Mouse (Mus musculus) heart, embryonic 11.5 days (tissue): ENCODE results near the gene Nsun7. TPM values are rescaled to one million over a fixed set of nuclear protein-coding genes. Genes with fewer than 3 reads are reported as not detected.

Source experiments
- ATAC-seq: fragments of 200-750 bp; cut with Nextera tagmentation; replicated peaks from 2 replicates; pipeline ENCODE4 v1.8.0; 2017; ENCODE audit warnings: moderate library complexity; ENCODE audit not compliant: insufficient number of reproducible peaks, low FRiP score, low TSS enrichment
- H3K27ac ChIP-seq: fragments of 300-500 bp; sonication (generic); 2 replicates; pipeline ENCODE4 v1.5.1; 2014; ENCODE audit warnings: mild to moderate bottlenecking, low read depth, low read length
- H3K27me3 ChIP-seq: fragments of 300-500 bp; sonication (generic); 2 replicates; pipeline ENCODE4 v1.6.1; 2014; ENCODE audit warnings: mild to moderate bottlenecking, low read length, mixed read lengths; ENCODE audit not compliant: control insufficient read depth, insufficient read depth
- H3K36me3 ChIP-seq: fragments of 300-500 bp; sonication (generic); 2 replicates; pipeline ENCODE4 v1.6.1; 2014; ENCODE audit warnings: mild to moderate bottlenecking, low read length, moderate library complexity, mixed read lengths; ENCODE audit not compliant: control insufficient read depth, insufficient read depth
- H3K4me1 ChIP-seq: fragments of 300-500 bp; sonication (generic); 2 replicates; pipeline ENCODE4 v1.6.1; 2014; ENCODE audit warnings: low read length; ENCODE audit not compliant: control insufficient read depth, insufficient read depth
- H3K4me2 ChIP-seq: fragments of 300-500 bp; sonication (generic); 2 replicates; pipeline ENCODE4 v1.6.1; 2014; ENCODE audit warnings: mild to moderate bottlenecking, moderate library complexity
- H3K4me3 ChIP-seq: fragments of 300-500 bp; sonication (generic); 2 replicates; pipeline ENCODE4 v1.5.1; 2014; ENCODE audit warnings: low read depth, low read length
- H3K9ac ChIP-seq: fragments of 300-500 bp; sonication (generic); 2 replicates; pipeline ENCODE4 v1.6.1; 2014; ENCODE audit warnings: mild to moderate bottlenecking, low read depth, low read length, moderate library complexity
- H3K9me3 ChIP-seq: fragments of 300-500 bp; sonication (generic); replicated peaks from 2 replicates; pipeline ENCODE4 v1.6.1; 2016; ENCODE audit warnings: low read length; ENCODE audit not compliant: control insufficient read depth
- WGBS: fragments of 180-500 bp; shearing (Covaris S2); extraction: QIAGEN DNeasy Blood & Tissue Kit; methylation state at CpG from one replicate; pipeline ENCODE4 v1.1.7; 2014; ENCODE audit not compliant: insufficient replicate concordance; 5-methylcytosine and 5-hydroxymethylcytosine counted together
- polyA plus RNA-seq: library from polyadenylated mRNA; unstranded; fragments of >200 nt; fragmentation: Nextera tagmentation; extraction: Ambion mirVana; gene quantifications from 2 replicates; pipeline ENCODE4 v1.2.1, GENCODE M21; 2014

Nsun7 gene
- polyA plus RNA-seq, 1 experiment from 2014 or later: 0.23 TPM

GRCm38 (mm10) chr5:66328766-66329165, 69.1 kb downstream of the Nsun7 start:
- Histone ChIP-seq H3K4me1 (peaks cover 22% of the 10 kb centered on the region), H3K4me2 (no peak overlapping the region; the same call in 1 of the 2 replicates), H3K9ac (no peak overlapping the region), H3K27ac (no peak overlapping the region), H3K36me3 (no peaks in the 10 kb centered on the region), H3K9me3 (no peaks in the 10 kb centered on the region), H3K4me3 (no peak overlapping the region), H3K27me3 (no peaks in the 10 kb centered on the region)
- no peak for ATAC-seq
- 71% methylated on average over 7 of the region's 7 CpGs for WGBS

- peaks cover 6% of the 10 kb centered on the region for H3K4me1 ChIP-seq
- 88% methylated on average over 6 of the region's 6 CpGs for WGBS
- H3K27me3 ChIP-seq: no peaks in the 10 kb centered on the region
- H3K4me3 ChIP-seq: no peak overlapping the region
- no peak overlapping the region for H3K9ac ChIP-seq
- no peak overlapping the region for H3K4me2 ChIP-seq
- no peaks in the 10 kb centered on the region for H3K9me3 ChIP-seq
- ATAC-seq: no peak
- H3K27ac ChIP-seq: no peak overlapping the region
- H3K36me3 ChIP-seq: no peaks in the 10 kb centered on the region
Observed at GRCm38 (mm10) chr5:66330806-66331205, 71.1 kb downstream of the Nsun7 start.

GRCm38 (mm10) chr5:66337025-66337968, 77.6 kb downstream of the Nsun7 start:
- Histone ChIP-seq H3K36me3 (no peaks in the 10 kb centered on the region), H3K4me2 (peak overlapping the region; percentile 85), H3K4me1 (peaks cover 11% of the 10 kb centered on the region), H3K9me3 (no peaks in the 10 kb centered on the region), H3K9ac (peak overlapping the region; percentile 34), H3K4me3 (peak overlapping the region; percentile 48), H3K27ac (no peak overlapping the region), H3K27me3 (peaks cover 4% of the 10 kb centered on the region; the same call in 1 of the 2 replicates)
- peak; percentile 49; the same call in 1 of the 2 replicates for ATAC-seq
- WGBS: 7% methylated on average over 38 of the region's 38 CpGs

- no peak for ATAC-seq
- Histone ChIP-seq H3K4me3 (peak overlapping the region; percentile 48), H3K27me3 (peaks cover 4% of the 10 kb centered on the region; the same call in 1 of the 2 replicates), H3K9ac (peak overlapping the region; percentile 34; the same call in 1 of the 2 replicates), H3K9me3 (no peaks in the 10 kb centered on the region), H3K4me2 (peak overlapping the region; percentile 85), H3K27ac (no peak overlapping the region), H3K4me1 (peaks cover 11% of the 10 kb centered on the region), H3K36me3 (no peaks in the 10 kb centered on the region)
- WGBS: 29% methylated on average over 6 of the region's 6 CpGs
Observed at GRCm38 (mm10) chr5:66337969-66338345, 78.3 kb downstream of the Nsun7 start.

GRCm38 (mm10) chr5:66338583-66338982, 78.9 kb downstream of the Nsun7 start:
- Histone ChIP-seq H3K4me3 (no peak overlapping the region), H3K9ac (no peak overlapping the region), H3K36me3 (no peaks in the 10 kb centered on the region), H3K27ac (no peak overlapping the region), H3K4me2 (no peak overlapping the region), H3K4me1 (peaks cover 11% of the 10 kb centered on the region), H3K9me3 (no peaks in the 10 kb centered on the region), H3K27me3 (peaks cover 4% of the 10 kb centered on the region; the same call in 1 of the 2 replicates)
- WGBS: 31% methylated on average over 7 of the region's 7 CpGs
- no peak for ATAC-seq

GRCm38 (mm10) chr5:66340356-66341102, 80.8 kb downstream of the Nsun7 start:
- WGBS: 76% methylated on average over 17 of the region's 17 CpGs
- Histone ChIP-seq H3K4me2 (no peak overlapping the region), H3K9me3 (no peaks in the 10 kb centered on the region)

GRCm38 (mm10) chr5:66341848-66342247, 82.2 kb downstream of the Nsun7 start:
- peaks cover 15% of the 10 kb centered on the region for H3K4me1 ChIP-seq

More at GRCm38 (mm10) chr5:66340356-66341102, 80.8 kb downstream of the Nsun7 start:
- Histone ChIP-seq H3K27ac (no peak overlapping the region), H3K9ac (no peak overlapping the region), H3K36me3 (no peaks in the 10 kb centered on the region), H3K4me3 (no peak overlapping the region), H3K27me3 (peaks cover 4% of the 10 kb centered on the region; the same call in 1 of the 2 replicates), H3K4me1 (peaks cover 15% of the 10 kb centered on the region)
- no peak for ATAC-seq

GRCm38 (mm10) chr5:66342285-66342684, 82.6 kb downstream of the Nsun7 start:
- no peaks in the 10 kb centered on the region; the same call in 1 of the 2 replicates for H3K27me3 ChIP-seq
- no peak overlapping the region for H3K4me2 ChIP-seq
- H3K27ac ChIP-seq: no peak overlapping the region
- ATAC-seq: no peak
- no peaks in the 10 kb centered on the region for H3K9me3 ChIP-seq
- WGBS: 62% methylated on average over 9 of the region's 9 CpGs
- no peaks in the 10 kb centered on the region for H3K36me3 ChIP-seq
- H3K4me1 ChIP-seq: peaks cover 12% of the 10 kb centered on the region
- H3K9ac ChIP-seq: no peak overlapping the region
- no peak overlapping the region for H3K4me3 ChIP-seq

More at GRCm38 (mm10) chr5:66341848-66342247, 82.2 kb downstream of the Nsun7 start:
- Histone ChIP-seq H3K9ac (no peak overlapping the region), H3K4me2 (no peak overlapping the region), H3K4me3 (no peak overlapping the region), H3K27me3 (peaks cover 4% of the 10 kb centered on the region; the same call in 1 of the 2 replicates), H3K9me3 (no peaks in the 10 kb centered on the region), H3K27ac (no peak overlapping the region), H3K36me3 (no peaks in the 10 kb centered on the region)
- 38% methylated on average over 10 of the region's 10 CpGs for WGBS
- no peak for ATAC-seq
